Mouse (Mus musculus) kidney, adult 2 months (tissue): ENCODE data around the gene BC048403. TPM values are rescaled to one million over a fixed set of nuclear protein-coding genes. Genes with fewer than 3 reads are reported as not detected.
"Not testable (repeated sequence)": the region's sequence is repeated elsewhere in the genome, so short reads cannot be mapped to it uniquely, and the experiment has no call there.

ENCODE experiments used
- DNase-seq: peaks from one replicate; pipeline ENCODE4 v3.0.0; 2021
- H3K27ac ChIP-seq: fragments of 200-500 bp; 2 replicates; pipeline ENCODE4 v1.5.1; 2012; ENCODE audit warnings: low read depth, low read length, control low read depth, inconsistent platforms; ENCODE audit not compliant: insufficient read depth
- H3K27me3 ChIP-seq: fragments of 200-500 bp; replicated peaks from 2 replicates; pipeline ENCODE4 v1.6.1; 2012; ENCODE audit warnings: mild to moderate bottlenecking, moderate library complexity, low read length, inconsistent platforms; ENCODE audit not compliant: control insufficient read depth, insufficient read depth
- H3K36me3 ChIP-seq: fragments of 200-500 bp; 2 replicates; pipeline ENCODE4 v1.6.1; 2012; ENCODE audit warnings: mild to moderate bottlenecking, moderate library complexity, low read length, inconsistent platforms; ENCODE audit not compliant: control insufficient read depth, insufficient read depth
- H3K4me1 ChIP-seq: fragments of 200-500 bp; 2 replicates; pipeline ENCODE4 v1.6.1; 2011; ENCODE audit warnings: low read length; ENCODE audit not compliant: control insufficient read depth, insufficient read depth
- H3K4me3 ChIP-seq: fragments of 200-500 bp; 2 replicates; pipeline ENCODE4 v1.5.1; 2011; ENCODE audit warnings: mild to moderate bottlenecking, low read depth, low read length, control low read depth; ENCODE audit not compliant: insufficient read depth
- CTCF ChIP-seq: fragments of 200-500 bp; conservative IDR thresholded peaks from 2 replicates; pipeline ENCODE4 v1.5.1; 2011; ENCODE audit warnings: low read depth, mild to moderate bottlenecking, control low read depth, low read length, moderate library complexity, mixed read lengths; ENCODE audit not compliant: insufficient read depth, insufficient read length
- POLR2A ChIP-seq: fragments of 200-500 bp; IDR thresholded peaks from one replicate; pipeline ENCODE4 v1.6.1; 2011; ENCODE audit warnings: low read depth, low read length, control low read depth
- WGBS: fragments of 180-500 bp; shearing (Covaris S2); methylation state at CpG from one replicate; pipeline ENCODE4 v1.1.7; 2018; 5-methylcytosine and 5-hydroxymethylcytosine counted together
- polyA plus RNA-seq: library from polyadenylated mRNA; depleted of rRNA; stranded (reverse); fragments of >200 nt; gene quantifications from 2 replicates; pipeline ENCODE4 v1.2.3, GENCODE M21; 2012

BC048403 gene
- polyA plus RNA-seq, 1 experiment: 5.5 TPM

DNA sequence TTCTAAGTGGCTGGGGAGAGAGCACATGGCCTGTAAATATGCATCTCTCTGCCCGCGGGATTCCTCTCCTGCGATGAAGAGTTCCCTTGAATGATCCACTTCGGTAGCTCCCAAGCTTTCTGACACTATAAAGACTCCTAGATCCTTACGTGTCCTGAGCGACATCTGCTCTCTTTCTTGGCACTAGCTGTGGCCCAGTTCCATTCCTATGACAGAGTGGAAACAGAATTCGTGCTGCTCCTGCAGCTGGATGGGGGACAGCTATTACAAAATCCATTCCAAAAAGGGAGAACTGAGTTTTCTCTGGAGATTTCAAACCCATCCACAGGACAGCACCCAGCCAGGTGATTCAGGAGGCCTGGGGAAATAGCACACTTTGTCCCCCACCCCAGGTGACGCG, 22.4 kb downstream of the BC048403 start:
- Histone ChIP-seq H3K4me1 (no peaks in the 10 kb centered on the region), H3K27ac (no peak overlapping the region), H3K27me3 (no peaks in the 10 kb centered on the region), H3K36me3 (no peaks in the 10 kb centered on the region), H3K4me3 (no peak overlapping the region)
- WGBS: 81% methylated on average over 9 of the region's 9 CpGs
- TF ChIP-seq CTCF: no peak
- TF ChIP-seq POLR2A: no peak
- no peak for DNase-seq

DNA sequence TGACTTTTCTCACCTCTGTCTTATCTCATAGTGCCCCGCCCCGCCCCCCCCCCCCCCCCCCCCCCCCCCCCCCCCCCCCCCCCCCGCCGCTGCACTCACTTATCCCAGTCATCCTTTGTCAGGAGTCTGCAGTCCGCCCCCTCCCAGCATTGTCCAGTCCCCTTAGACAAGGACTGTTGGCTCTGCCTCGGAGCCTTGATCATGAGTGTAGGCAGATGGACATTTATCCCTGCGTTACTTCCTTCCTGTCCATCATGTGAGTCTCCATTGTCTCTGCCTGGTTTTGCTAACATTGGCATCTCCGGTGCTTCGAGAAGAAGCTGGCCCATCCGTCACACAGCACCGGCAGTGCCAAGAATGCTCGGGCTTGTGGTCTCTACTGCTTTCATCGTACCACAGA, 23.5 kb downstream of the BC048403 start:
- no peak for DNase-seq
- no peak overlapping the region for H3K4me3 ChIP-seq
- no peaks in the 10 kb centered on the region for H3K27me3 ChIP-seq
- WGBS: 67% methylated on average over 10 of the region's 13 CpGs
- H3K4me1 ChIP-seq: no peaks in the 10 kb centered on the region
- TF ChIP-seq CTCF (no peak), POLR2A (no peak)
- H3K36me3 ChIP-seq: no peaks in the 10 kb centered on the region
- no peak overlapping the region for H3K27ac ChIP-seq

DNA sequence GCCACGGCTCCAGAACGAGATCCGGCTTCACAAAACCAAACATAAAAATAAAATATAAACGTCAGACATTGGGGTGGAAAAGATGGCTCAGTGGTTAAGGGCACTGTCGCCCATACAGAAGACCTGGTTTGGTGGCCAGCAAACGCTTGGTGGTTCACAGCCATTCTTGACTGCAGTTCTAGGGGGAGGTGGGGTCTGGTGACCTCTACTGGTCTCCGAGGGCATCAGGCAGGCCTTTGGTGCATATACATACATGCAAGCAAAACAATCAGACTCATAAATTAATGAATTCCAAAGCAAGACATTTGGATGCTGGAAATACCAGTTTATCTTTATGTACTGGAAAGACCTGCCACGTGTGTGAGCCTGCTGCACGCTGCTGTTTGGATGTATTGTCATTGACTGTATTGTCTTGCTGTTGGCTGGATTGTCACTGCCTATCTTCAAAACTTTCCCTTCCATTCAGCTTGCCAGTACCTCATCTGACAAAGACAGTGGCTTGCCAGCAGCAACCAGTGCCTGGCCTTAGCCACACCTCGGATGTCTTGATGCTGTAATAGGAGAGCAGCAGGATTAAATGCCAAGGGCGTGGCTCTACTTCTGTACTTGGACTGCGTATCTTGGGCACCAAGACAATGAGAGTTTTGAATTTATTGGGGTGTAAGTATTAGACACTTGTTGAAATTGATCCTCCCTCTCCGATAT, 24.9 kb downstream of the BC048403 start:
- no peak for DNase-seq
- Histone ChIP-seq H3K27me3 (no peaks in the 10 kb centered on the region), H3K36me3 (no peaks in the 10 kb centered on the region), H3K4me3 (no peak overlapping the region), H3K4me1 (no peaks in the 10 kb centered on the region), H3K27ac (no peak overlapping the region)
- WGBS: 81% methylated on average over 13 of the region's 13 CpGs
- TF ChIP-seq CTCF: 0 out of 2 replicates have a peak, but pooled peaks have one; percentile 4
- no peak for TF ChIP-seq POLR2A

DNA sequence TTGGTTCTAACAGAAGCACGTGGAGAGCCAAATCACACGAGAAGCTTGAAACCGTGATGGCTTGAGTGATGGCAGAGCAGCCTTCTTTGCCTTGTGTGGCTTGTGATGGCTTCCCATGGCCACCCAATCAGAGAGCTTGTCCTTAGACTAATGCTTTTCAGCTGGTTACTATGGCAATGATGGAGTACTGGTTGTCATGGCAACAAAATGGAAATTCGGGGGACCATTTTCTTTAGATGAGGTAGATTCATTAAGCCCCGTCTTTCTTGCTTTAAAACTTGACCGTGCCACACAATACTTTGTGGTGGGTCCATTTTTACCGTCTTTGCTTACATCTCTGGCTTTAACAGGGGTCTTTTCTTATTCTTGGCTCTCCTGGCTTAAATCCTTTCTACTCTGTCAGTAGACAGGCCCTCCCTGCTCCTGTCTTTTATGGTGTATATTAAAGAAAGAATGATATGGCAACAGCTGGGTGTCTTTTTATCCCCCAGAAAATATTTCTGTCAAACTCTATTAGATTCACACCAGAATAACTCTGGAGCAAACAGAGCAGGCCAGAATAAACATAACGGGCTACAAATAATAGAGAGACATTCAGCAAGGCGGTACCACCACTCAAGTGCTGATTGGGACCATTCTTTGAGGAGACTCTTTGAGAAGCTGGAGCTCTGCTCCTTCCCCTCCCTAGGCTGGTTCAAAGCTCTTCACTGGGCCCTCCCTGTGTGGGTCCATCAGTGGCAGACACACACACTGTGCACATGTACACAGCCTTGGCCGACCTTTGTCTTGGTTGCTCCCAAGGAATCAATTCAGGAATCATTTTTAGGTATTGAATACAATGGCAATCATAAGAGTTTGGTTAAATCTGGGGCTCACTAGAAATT, 25.7 kb downstream of the BC048403 start:
- Histone ChIP-seq H3K27ac (no peak overlapping the region), H3K36me3 (no peaks in the 10 kb centered on the region), H3K4me1 (no peaks in the 10 kb centered on the region), H3K4me3 (no peak overlapping the region), H3K27me3 (no peaks in the 10 kb centered on the region)
- no peak for DNase-seq
- WGBS: 73% methylated on average over 10 of the region's 10 CpGs
- TF ChIP-seq POLR2A (no peak), CTCF (no peak)

DNA sequence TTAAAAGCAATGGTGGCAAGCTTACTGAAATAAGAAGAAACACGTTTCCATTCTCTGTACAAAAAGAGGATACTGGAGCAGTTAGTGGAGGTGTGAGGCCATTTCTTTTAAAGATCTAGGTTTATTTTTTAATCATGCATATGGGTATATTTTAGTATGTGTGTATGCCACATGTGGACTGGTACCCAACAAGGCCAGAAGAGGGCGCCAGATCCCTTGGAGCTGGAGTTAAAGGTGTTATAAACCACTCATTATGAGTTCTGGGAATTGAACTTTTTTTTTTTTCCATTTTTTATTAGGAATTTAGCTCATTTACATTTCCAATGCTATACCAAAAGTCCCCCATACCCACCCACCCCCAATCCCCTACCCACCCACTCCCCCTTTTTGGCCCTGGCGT, 27.6 kb downstream of the BC048403 start:
- 86% methylated on average over 3 of the region's 3 CpGs for WGBS
- not testable (repeated sequence) for H3K27me3 ChIP-seq
- peak; percentile 12 for DNase-seq

DNA sequence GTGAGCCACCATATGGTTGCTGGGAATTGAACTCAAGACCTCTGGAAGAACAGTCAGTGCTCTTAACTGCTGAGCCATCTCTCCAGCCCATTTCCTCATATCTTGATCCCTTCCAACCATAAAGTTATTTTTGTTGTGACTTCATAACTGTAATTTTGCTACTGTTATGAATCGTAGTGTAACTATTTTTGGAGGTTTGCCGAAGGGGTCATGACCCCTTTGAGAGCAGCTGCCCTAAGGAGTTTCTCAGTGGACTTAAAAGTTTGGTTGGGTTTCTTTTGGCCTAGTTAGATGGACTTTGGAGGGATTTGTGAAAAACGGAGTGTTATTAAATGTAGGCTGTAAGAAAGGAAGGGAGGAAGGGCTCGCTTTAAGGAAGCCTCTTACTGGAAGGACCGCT, 30.0 kb downstream of the BC048403 start:
- H3K27me3 ChIP-seq: no peaks in the 10 kb centered on the region
- no peak overlapping the region for H3K4me3 ChIP-seq
- no peaks in the 10 kb centered on the region for H3K4me1 ChIP-seq
- no peak for DNase-seq
- 70% methylated on average over 5 of the region's 5 CpGs for WGBS
- H3K36me3 ChIP-seq: no peaks in the 10 kb centered on the region
- H3K27ac ChIP-seq: no peak overlapping the region
- TF ChIP-seq POLR2A (no peak), CTCF (no peak)

More for the DNA sequence above, 27.6 kb downstream of the BC048403 start:
- peak; percentile 51 for TF ChIP-seq CTCF
- H3K27ac ChIP-seq, H3K4me1 ChIP-seq, H3K36me3 ChIP-seq, H3K4me3 ChIP-seq: not testable (repeated sequence)
